Mouse (Mus musculus): Measurements from ENCODE around the gene Dync2li1.

Dync2li1 gene

GRCm38 (mm10) chr17:84645894-84646293 is 19.6 kb downstream of the Dync2li1 start:
- DNase-seq (ENCODE audit: low spot score): no peak

- DNase-seq (ENCODE audit: low spot score): no peak
These were observed 20.2 kb downstream of the Dync2li1 start for GRCm38 (mm10) chr17:84646477-84646876.

- no peak for DNase-seq (ENCODE audit: low spot score)
These were observed 21.3 kb downstream of the Dync2li1 start for GRCm38 (mm10) chr17:84647630-84648029.

- DNase-seq (ENCODE audit: low spot score): no peak
These were observed 24.2 kb downstream of the Dync2li1 start for GRCm38 (mm10) chr17:84650302-84651017.

- DNase-seq (ENCODE audit: low spot score): no peak
These were observed 27.2 kb downstream of the Dync2li1 start for GRCm38 (mm10) chr17:84653544-84653943.

- no peak for DNase-seq (ENCODE audit: low spot score)
These were observed 29.9 kb downstream of the Dync2li1 start for GRCm38 (mm10) chr17:84656205-84656604.

- no peak for DNase-seq (ENCODE audit: low spot score)
These were observed 30.5 kb downstream of the Dync2li1 start for GRCm38 (mm10) chr17:84656653-84657421.

GRCm38 (mm10) chr17:84657422-84657732 is 31.1 kb downstream of the Dync2li1 start:
- no peak for DNase-seq (ENCODE audit: low spot score)

GRCm38 (mm10) chr17:84657782-84658181 is 31.5 kb downstream of the Dync2li1 start:
- DNase-seq (ENCODE audit: low spot score): no peak

GRCm38 (mm10) chr17:84658195-84658594 is 31.9 kb downstream of the Dync2li1 start:
- DNase-seq (ENCODE audit: low spot score): no peak

GRCm38 (mm10) chr17:84658951-84659350 is 32.7 kb downstream of the Dync2li1 start:
- no peak for DNase-seq (ENCODE audit: low spot score)

GRCm38 (mm10) chr17:84665053-84665452 is 38.8 kb downstream of the Dync2li1 start:
- no peak for DNase-seq (ENCODE audit: low spot score)

- no peak for DNase-seq (ENCODE audit: low spot score)
These were observed 39.4 kb downstream of the Dync2li1 start for GRCm38 (mm10) chr17:84665691-84666090.

- no peak for DNase-seq (ENCODE audit: low spot score)
These were observed 41.6 kb downstream of the Dync2li1 start for GRCm38 (mm10) chr17:84667848-84668247.

- no peak for DNase-seq (ENCODE audit: low spot score)
These were observed 46.4 kb downstream of the Dync2li1 start for GRCm38 (mm10) chr17:84672376-84673369.

- no peak for DNase-seq (ENCODE audit: low spot score)
These were observed 47.8 kb downstream of the Dync2li1 start for GRCm38 (mm10) chr17:84674048-84674447.

- no peak for DNase-seq (ENCODE audit: low spot score)
These were observed 48.9 kb downstream of the Dync2li1 start for GRCm38 (mm10) chr17:84675204-84675603.

- no peak for DNase-seq (ENCODE audit: low spot score)
These were observed 49.7 kb downstream of the Dync2li1 start, which contains the start of gene Abcg8 for GRCm38 (mm10) chr17:84675951-84676366. TSS of gene Abcg8 (plus strand) at chr17:84676302.

GRCm38 (mm10) chr17:84677595-84677994 is 51.3 kb downstream of the Dync2li1 start:
- no peak for DNase-seq (ENCODE audit: low spot score)

GRCm38 (mm10) chr17:84681670-84682069 is 55.4 kb downstream of the Dync2li1 start:
- DNase-seq (ENCODE audit: low spot score): no peak

GRCm38 (mm10) chr17:84682734-84683717 is 56.7 kb downstream of the Dync2li1 start, which contains the start of gene Abcg5:
TSS of gene Abcg5 (minus strand) at chr17:84683011.
- DNase-seq (ENCODE audit: low spot score): no peak
